ENCODE assay signal across 29 mouse cellular contexts in the genomic region with DNA sequence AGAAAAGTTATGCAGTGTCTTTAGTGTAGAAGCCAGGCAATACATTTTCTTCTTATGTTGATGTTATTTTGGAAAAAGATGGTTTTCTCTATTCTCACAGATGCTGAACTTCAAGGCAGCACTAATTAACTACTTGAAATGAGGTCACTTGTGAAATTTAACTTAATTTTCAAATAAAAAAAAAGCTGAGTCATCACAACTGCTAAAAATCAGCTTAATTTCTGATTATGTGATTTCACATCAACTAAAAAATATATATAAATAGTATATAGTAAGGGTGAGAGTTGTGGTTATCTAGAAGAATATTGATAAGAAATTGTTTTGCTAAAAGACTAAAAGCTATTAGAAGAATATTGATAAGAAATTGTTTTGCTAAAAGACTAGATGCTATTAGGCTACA.
"Had no signal": no experiment of that assay in that cellular context is flagged by ENCODE, and none has a peak within 500 bp of the region (broad histone marks: within the 10 kb centered on the region; RNA-seq: fewer than 3 reads in every experiment).

No protein-coding gene starts in this region.

- H3K4me1 ChIP-seq: limb, embryonic 10.5 days; limb, embryonic 12.5 days; limb, embryonic 13.5 days; limb, embryonic 15.5 days; liver, embryonic 12.5 days; liver, embryonic 13.5 days; liver, embryonic 15.5 days; lung, embryonic 15.5 days; megakaryocyte, embryonic 14.5 days; midbrain, embryonic 10.5 days; midbrain, embryonic 12.5 days; midbrain, embryonic 13.5 days; midbrain, embryonic 15.5 days had no signal

- DNase-seq: left cerebral cortex, postnatal 4 days; liver; liver, embryonic 13.5 days; liver, postnatal 0 days; lung, adult 18-20 months; lung, adult 2 months; lung, embryonic 14.5 days; lung, postnatal 10 days; lung, postnatal 14 days; lung, postnatal 36 days; lung, postnatal 4 days; midbrain, embryonic 14.5 days had no signal

- H3K4me2 ChIP-seq: limb, embryonic 12.5 days; limb, embryonic 13.5 days; limb, embryonic 15.5 days; liver, embryonic 11.5 days; liver, embryonic 12.5 days; liver, embryonic 13.5 days; liver, embryonic 15.5 days; lung, embryonic 14.5 days; lung, embryonic 15.5 days; midbrain, embryonic 11.5 days; midbrain, embryonic 12.5 days; midbrain, embryonic 13.5 days; midbrain, embryonic 15.5 days had no signal

- H3K27me3 ChIP-seq: limb, embryonic 12.5 days; limb, embryonic 13.5 days; limb, embryonic 15.5 days; liver, embryonic 12.5 days; liver, embryonic 13.5 days; liver, embryonic 15.5 days; lung, embryonic 15.5 days; megakaryocyte, embryonic 14.5 days; midbrain, embryonic 12.5 days; midbrain, embryonic 13.5 days; midbrain, embryonic 15.5 days had no signal

- H3K4me3 ChIP-seq: limb, embryonic 10.5 days; limb, embryonic 12.5 days; limb, embryonic 13.5 days; limb, embryonic 15.5 days; liver, embryonic 12.5 days; liver, embryonic 13.5 days; liver, embryonic 15.5 days; lung, embryonic 15.5 days; megakaryocyte, embryonic 14.5 days; midbrain, embryonic 10.5 days; midbrain, embryonic 12.5 days; midbrain, embryonic 13.5 days; midbrain, embryonic 15.5 days; myocyte had no signal

- H3K9me3 ChIP-seq: limb, embryonic 10.5 days; limb, embryonic 12.5 days; limb, embryonic 13.5 days; limb, embryonic 15.5 days; liver, embryonic 12.5 days; liver, embryonic 13.5 days; liver, embryonic 15.5 days; lung, embryonic 15.5 days; megakaryocyte, embryonic 14.5 days; midbrain, embryonic 10.5 days; midbrain, embryonic 12.5 days; midbrain, embryonic 13.5 days; midbrain, embryonic 15.5 days had no signal

- H3K27ac ChIP-seq: limb, embryonic 10.5 days; limb, embryonic 12.5 days; limb, embryonic 13.5 days; limb, embryonic 15.5 days; liver, embryonic 12.5 days; liver, embryonic 13.5 days; liver, embryonic 14.5 days; liver, embryonic 15.5 days; lung, embryonic 15.5 days; macrophage; midbrain, embryonic 10.5 days; midbrain, embryonic 12.5 days; midbrain, embryonic 13.5 days; midbrain, embryonic 15.5 days had no signal

- H3K9ac ChIP-seq: limb, embryonic 12.5 days; limb, embryonic 13.5 days; limb, embryonic 15.5 days; liver, embryonic 12.5 days; liver, embryonic 13.5 days; liver, embryonic 14.5 days; liver, embryonic 15.5 days; liver, postnatal 0 days; lung, embryonic 14.5 days; lung, embryonic 15.5 days; midbrain, embryonic 12.5 days; midbrain, embryonic 13.5 days; midbrain, embryonic 15.5 days had no signal

- H3K36me3 ChIP-seq: limb, embryonic 10.5 days; limb, embryonic 12.5 days; limb, embryonic 13.5 days; limb, embryonic 15.5 days; liver, embryonic 12.5 days; liver, embryonic 13.5 days; liver, embryonic 15.5 days; lung, embryonic 15.5 days; midbrain, embryonic 10.5 days; midbrain, embryonic 12.5 days; midbrain, embryonic 13.5 days; midbrain, embryonic 15.5 days had no signal
